Mouse (Mus musculus): ENCODE results near the gene Cmc2. TPM values are rescaled to one million over a fixed set of nuclear protein-coding genes. Genes with fewer than 3 reads are reported as not detected.

The Cmc2 gene
- polyA plus RNA-seq, 1 experiment from 2014 or later = 46.8 TPM

Other genes with a start within 250 kb of the Cmc2 start
- gene Cdyl2, start 188.5 kb downstream of the Cmc2 start, polyA plus RNA-seq (2015; fragmentation: Nextera tagmentation; extraction: Ambion mirVana) = 9.2 and 9.7 TPM in 2 replicates
- 10.2 and 12.5 TPM in 2 replicates for gene Cenpn, start 275 bp upstream of the Cmc2 start, polyA plus RNA-seq (2015; fragmentation: Nextera tagmentation; extraction: Ambion mirVana)
- gene Atmin, start 21.9 kb upstream of the Cmc2 start, polyA plus RNA-seq (2015; fragmentation: Nextera tagmentation; extraction: Ambion mirVana) = 20.6 and 21.4 TPM in 2 replicates
- gene 1700030J22Rik, start 57.5 kb upstream of the Cmc2 start, polyA plus RNA-seq (2015; fragmentation: Nextera tagmentation; extraction: Ambion mirVana) = 4.9 and 6.5 TPM in 2 replicates
- 111 and 114 TPM in 2 replicates for gene Gcsh, start 72.1 kb upstream of the Cmc2 start, polyA plus RNA-seq (2015; fragmentation: Nextera tagmentation; extraction: Ambion mirVana)
- gene Pkd1l2, start 161.0 kb upstream of the Cmc2 start, polyA plus RNA-seq (2015; fragmentation: Nextera tagmentation; extraction: Ambion mirVana) = 0.10 TPM in 1 of 2 replicates, not detected in the other
- 0.29 and 0.54 TPM in 2 replicates for gene Bco1, start 174.4 kb upstream of the Cmc2 start, polyA plus RNA-seq (2015; fragmentation: Nextera tagmentation; extraction: Ambion mirVana)
- 2.4 and 2.6 TPM in 2 replicates for gene Gan, start 236.7 kb upstream of the Cmc2 start, polyA plus RNA-seq (2015; fragmentation: Nextera tagmentation; extraction: Ambion mirVana)

All from neural tube, embryonic 13.5 days (tissue).